Mouse (Mus musculus): ENCODE data around the gene Angpt4.

Gene Angpt4

DNA sequence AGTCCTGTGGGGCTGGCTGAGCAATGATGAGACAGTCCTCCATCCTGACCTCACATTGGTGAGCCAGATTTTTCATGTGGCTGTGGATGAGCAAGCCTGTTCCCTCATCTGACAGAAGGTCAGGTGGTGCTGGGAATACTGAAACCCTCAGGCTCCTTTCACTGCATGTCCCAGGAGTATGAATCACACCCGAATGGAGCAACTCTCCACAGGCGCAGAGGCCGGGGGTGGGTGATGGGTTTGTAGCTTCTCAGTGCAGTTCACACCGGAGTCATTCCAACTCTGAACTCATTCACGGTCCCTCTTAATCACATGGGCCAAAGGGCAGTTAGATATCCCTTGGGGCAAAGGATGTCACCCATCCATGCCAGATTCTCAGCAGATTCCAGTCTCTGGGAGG lies 3.1 kb downstream of the Angpt4 start:
- DNase-seq (ENCODE audit: low read depth, low spot score) = no peak

DNA sequence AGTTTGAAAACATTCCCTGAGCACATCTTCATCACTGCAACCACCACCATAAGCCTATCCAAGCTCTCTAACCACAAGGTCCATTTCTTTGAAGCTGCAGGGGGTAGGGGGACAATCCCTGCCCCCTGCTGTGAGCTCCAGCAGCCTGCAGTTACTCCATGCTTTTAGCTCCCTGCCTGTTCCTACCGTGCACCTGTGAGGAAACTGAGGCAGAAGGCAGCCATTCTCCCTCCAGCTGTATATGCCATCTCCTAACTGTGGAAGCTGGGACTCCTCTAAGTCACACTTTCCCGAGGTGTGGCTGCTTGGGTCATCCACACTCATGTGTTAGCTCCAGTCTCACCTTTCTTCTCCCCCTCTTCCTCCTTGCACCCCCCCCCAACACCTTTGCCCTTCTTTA lies 4.1 kb downstream of the Angpt4 start:
- DNase-seq (ENCODE audit: low read depth, low spot score) = no peak

DNA sequence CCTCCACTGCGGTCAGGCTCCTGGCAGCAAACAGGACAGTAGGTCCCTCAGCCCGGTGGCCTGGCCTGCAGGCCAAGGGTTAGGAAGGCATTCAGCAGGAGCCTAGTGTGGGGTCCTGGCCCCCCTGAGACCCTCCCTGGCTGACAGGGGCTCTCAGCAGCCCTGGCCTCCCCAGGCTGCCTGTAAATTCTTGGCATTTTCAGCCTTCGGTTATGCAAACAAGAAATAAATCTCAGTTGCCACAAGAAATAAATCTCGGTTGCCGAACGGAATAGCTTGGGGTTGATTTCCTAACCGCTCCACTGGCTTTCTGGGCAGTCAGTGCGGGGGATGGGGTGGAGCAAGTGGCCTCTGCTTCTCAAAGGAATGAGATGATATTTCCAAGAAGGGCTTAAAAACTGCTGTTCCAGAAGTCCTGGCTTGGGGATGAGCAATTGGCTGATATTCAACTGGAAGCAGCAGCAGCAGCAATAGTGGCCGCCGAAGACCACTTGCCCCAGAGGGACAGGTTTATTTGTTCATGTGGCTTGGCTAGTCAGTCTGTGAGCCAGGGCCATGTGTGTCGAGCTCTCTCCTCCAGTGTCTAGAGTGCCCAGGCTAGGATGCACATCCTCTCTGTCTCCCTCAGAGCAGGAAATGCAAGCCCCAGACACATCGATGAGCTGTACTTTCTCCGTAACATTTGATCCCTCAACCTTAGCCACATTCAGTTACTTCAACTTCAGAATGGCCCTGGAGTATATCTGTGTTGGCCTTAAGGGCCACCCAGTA lies 5.2 kb downstream of the Angpt4 start:
- no peak for DNase-seq (ENCODE audit: low read depth, low spot score)

DNA sequence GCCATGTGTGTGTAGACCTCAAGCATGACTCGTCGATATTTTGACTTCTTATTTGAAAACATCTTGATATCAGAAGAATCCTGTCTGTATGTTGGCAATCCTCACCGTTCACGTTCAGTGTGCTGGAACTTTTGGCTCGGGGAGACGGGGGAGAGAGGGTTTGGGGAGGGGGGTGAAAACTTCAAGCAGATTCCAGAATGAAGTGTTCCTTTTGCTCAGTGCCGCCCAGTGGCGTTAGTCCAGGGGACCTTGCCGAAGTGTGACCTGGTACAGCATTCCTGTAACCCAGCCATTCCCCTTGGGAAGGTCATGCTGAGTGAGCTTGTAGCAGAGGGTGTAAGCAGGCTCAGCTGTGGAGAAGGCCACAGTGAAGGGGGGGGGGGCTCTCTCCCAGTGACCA lies 8.1 kb downstream of the Angpt4 start:
- no peak for DNase-seq (ENCODE audit: low read depth, low spot score)

DNA sequence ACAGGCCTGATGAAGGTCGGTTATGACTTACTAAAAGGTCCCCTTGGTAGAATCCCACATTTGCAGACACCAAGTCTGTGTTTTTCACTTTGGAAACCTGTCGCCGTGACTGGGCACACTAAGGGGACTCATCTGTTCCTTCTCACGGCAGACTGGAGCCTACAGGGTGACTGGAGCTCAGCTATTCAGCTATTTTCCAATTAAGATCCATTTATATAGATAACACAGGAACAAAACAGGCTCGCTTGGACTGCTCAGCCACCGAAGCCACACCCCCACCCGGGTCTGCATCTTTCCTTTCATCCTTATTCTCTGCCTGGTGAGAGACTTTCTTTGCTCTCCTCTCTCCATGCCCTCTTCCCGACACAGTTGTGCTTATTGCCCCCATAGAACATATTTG lies 10.1 kb downstream of the Angpt4 start:
- no peak for DNase-seq (ENCODE audit: low read depth, low spot score)

DNA sequence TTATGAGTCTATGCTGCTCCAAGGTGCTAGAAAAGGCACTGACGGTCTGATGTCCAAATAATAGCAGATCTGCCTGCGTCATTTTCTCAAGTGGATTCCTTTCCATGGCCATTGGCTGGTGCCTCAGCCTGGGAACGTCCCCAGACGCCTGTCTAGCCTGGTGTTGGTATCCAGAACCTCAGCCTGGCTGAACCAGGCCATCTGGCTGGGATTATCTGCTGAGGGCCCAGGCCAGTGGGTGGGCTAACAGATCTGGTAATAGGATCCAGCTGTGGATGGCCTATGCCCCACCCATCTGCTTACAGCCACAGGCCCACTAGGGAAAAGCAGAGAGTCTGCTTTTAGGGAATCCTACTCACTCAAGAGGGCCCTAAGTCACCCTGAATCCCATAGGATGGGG lies 10.6 kb downstream of the Angpt4 start:
- no peak for DNase-seq (ENCODE audit: low read depth, low spot score)

DNA sequence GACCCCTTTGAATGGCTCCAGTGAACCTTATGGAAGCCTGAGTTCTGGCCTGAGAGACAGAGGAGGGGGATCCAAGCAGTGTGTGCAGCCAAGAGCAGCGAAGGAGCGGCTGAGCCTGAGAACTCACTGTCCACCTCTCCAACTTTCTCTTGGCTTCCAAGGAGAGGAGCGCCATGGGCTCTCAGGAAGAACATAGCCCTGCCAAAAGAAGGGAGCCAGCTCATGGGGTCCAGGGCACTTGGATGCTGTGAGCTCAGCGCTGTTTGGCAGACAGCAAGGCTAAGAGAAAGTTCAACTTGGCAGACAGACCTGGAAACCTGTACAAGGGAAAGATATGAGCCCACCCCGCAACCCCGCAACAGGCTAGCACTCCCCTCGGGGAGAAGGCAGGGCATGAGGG lies 13.3 kb downstream of the Angpt4 start:
- DNase-seq (ENCODE audit: low read depth, low spot score) = no peak

DNA sequence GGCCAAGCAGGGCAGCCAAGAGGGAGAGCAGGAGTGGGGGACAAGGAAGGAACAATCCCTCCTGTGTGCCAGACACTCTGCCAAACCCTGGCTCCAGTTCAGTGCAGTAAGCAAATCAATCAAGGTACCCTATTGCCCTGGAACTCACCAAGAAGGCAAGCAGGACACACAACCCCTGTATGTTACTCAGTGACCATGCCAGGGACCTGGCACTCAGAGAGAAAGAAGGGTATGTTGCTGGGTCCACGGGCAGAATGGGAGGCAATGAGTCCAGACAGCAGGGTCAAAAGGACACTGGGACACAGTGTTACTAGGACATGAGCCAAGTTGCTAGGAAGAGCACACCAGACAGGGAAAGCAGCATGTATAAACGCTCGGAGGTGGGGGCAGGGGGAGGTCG lies 14.7 kb downstream of the Angpt4 start:
- DNase-seq (ENCODE audit: low read depth, low spot score) = no peak

DNA sequence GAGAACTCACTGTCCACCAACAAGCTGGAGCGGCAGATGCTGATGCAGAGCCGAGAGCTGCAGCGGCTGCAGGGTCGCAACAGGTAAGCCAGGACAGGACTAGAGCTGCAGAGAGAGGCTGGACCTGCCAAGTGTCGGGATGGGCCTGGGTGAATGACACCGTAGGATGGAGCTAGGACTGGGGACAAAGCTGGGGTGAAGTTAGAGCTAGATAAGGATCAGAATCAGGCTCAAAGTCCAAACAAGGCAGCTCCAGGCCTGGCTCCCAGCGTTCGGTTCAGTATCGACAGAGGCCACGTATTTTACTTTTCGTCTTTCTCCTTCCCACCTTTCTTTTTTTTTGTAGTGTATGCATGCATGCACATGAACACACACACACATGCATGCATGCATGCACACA lies 16.1 kb downstream of the Angpt4 start:
- no peak for DNase-seq (ENCODE audit: low read depth, low spot score)

DNA sequence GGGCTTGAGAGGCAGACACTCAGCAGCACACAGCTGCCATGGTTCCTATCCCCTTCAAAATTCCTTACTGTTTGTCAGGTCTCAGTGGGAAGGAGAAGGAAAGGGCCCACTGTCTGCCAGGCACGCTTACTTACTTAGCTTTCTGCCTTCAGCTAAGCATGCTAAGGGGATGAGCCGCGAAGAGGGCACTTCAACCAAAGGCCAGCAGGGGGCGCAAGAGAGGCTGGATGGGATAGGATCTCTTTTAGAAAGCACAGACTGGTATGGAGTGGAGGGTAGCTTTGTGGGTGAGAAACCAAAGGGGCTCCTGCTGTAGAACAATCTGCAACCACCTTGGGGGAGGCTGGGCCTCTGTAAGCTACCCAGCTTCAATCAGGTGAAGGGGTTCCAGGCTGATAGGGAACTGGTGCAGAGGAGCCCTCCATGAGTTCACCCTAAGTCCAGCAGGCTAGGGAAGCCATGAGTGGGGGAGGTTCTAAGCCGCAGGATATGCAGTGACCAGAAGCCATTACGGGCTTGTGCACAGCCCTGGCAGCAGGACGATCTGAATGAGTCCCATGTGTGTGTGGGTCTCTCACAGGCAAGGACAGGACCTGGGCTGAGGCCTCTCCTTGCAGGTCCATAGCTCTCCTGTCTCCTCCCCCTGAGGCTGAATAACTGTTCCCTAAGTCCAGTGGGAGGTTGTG lies 19.5 kb downstream of the Angpt4 start:
- DNase-seq (ENCODE audit: low read depth, low spot score) = no peak

DNA sequence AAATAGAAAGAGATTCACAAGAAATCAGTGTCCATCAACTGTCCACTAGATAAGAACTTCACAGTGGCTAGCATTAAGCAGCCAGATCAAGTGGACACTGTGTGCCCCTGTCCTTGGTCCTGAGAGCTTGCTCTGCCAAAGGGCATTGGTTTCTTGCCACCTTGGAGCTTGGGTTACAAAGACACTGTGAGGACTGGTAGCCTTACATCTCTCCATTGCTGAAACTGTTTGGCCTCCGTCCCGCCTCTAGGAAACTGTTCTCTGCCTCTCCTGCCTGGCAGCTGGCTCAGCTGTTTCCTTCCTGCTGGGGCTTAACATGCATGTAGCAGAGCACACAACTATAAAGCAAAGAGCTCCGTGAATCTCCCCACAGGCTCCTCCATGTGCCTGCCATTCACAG lies 26.9 kb downstream of the Angpt4 start:
- no peak for DNase-seq (ENCODE audit: low read depth, low spot score)

DNA sequence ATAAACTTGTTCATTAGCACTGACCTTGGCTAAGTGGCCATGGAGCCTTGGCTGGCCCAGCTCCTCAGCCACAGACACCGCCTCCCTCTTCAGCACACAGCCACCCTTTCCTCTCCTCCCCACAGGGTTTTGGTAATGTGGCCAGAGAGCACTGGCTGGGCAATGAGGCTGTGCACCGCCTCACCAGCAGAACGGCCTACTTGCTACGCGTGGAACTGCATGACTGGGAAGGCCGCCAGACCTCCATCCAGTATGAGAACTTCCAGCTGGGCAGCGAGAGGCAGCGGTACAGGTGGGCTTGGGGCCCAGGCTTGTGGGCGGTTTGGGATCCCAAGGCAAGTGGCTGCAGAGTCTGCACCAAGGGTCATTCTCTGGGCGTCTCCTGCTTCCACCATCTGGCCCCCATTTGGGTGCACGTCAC lies 27.8 kb downstream of the Angpt4 start:
- DNase-seq (ENCODE audit: low read depth, low spot score) = no peak

DNA sequence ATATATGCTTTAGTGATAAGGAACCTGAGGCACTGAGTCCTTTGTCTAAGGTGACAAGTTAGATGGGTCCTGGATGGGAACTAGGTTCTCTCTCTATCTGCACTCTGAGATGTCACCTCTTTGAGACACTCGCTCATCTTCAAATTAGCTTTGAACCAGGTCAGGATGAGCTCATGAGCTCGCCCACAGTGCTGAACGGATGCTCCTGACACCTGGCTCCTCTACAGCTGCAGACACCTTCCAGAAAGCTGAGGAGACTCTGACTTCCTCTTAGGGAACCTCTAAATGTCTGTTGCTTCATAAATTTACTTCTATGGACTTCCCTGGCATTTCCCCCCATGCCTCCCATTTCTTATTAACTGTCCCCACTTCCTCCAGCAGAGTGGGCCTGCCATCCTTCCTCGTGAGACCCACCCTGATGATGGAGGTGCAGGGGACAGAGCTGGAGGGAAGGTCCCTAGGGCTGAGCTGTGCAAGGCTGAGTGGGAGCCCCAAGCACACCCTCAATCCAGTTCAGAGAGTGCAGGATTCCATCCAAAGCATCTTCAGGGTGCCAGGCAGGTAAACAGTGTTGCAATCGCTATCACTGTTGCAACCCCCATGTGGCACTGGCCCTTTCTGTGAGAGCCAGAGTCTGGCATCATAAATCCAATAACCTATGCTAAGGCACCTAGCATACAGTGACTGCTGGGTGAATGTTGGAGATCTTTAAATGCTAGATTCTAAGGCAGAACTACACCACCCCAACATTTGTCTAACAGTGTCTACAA lies 28.8 kb downstream of the Angpt4 start:
- no peak for DNase-seq (ENCODE audit: low read depth, low spot score)

DNA sequence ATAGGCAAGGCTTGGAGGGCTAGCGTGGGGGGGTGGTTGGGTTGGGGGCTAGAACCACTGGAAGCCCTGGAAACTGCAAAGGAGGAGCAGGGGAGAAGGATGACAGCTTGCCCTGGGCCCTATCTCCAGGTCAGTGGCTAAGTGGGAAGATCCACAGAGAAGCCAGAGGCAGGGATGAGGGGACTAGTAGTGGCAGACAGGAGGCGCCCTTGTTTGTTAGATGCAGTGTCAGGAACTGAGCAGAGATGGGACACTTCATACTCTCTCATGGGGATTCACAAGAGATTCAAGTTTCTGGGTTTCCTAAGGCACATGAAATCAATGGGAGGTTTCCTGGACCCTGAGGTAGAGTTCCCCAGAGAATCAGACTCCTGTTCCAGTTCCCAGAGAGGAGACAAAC lies 30.3 kb downstream of the Angpt4 start:
- DNase-seq (ENCODE audit: low read depth, low spot score) = no peak

DNA sequence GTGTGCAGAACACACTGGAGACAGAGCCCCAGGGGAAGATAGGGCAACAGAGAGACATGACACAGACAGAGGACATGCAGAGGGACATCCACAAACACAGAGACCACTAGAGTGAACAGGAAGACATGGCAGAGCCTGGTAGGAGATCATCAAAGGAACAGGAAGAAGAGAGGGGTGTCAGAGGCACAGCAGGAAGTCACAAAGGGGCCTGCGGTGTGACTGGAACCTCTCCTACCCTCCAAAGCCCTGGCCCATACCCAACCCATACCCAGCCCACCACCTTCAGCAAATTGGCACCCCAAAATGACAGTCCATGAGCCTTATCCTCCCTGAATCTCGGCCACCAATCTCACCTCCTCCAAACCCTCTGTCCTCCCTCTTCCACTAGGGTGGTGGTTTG lies 33.1 kb downstream of the Angpt4 start:
- no peak for DNase-seq (ENCODE audit: low read depth, low spot score)

DNA sequence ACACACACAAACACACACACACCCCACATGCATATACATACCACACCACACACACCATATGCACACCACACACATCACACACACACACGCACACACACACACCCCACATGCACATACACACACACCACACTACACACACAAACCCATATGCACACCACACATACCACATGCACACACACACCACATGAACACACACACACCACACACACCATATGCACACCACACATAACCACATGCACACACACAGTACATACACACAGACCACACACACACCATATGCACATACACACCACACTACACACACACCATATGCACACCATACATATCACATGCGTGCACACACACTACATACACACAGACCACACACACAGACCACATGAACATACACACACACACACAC lies 36.6 kb downstream of the Angpt4 start:
- DNase-seq (ENCODE audit: low read depth, low spot score) = no peak

DNA sequence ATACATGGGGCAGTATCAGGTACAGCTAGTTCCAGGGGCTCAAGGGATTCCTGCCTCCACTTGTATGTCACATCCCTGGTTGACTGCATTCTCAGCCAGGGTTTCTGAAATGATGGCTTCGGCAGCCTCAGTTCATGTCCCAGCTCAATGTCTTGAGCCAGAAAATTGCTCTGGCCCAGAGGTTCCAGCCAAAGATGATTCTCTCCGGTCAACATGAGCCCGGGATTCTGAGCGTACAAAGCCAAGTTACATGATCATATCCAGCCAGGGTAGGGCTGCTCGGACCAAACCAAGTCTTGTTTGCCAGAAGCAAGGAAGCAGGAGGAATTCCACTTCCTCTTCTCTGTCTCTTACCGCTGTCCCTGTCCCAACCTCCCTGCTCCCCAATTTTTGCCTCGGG lies 37.3 kb downstream of the Angpt4 start:
- DNase-seq (ENCODE audit: low read depth, low spot score) = no peak

DNA sequence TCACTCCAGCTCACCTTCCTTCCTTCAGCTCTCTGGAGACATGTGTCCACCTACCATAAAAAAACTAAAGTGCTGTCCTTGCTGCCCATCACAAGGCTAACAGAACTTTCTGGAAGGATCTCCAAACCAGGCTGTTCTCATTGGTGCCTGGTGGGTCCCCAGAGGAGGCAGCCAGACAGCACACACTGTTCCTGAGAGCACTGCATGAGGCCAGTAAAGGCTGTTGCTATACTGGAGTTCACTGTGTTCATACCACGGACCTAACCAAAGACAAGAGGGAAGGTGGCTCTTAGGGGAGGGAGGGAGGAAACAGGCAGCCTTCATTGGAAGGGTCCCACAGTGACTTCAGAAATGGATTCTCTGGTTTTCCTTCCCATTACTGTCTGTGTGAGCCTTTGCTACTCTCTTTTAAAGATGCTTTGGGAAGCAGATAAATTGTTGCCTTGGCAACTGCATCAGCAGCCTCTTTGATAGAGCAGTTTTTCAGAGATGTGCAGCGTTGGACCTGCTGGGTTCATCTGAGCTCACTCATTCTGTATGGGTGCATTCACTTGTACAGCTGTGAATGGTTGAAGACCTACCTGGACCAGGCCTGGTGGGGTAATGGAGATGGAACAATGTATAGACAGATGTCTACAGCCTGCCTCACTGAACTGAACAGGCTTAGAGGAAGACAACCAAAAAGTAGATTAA lies 38.2 kb downstream of the Angpt4 start:
- peak; percentile 46 for DNase-seq (ENCODE audit: low read depth, low spot score)

DNA sequence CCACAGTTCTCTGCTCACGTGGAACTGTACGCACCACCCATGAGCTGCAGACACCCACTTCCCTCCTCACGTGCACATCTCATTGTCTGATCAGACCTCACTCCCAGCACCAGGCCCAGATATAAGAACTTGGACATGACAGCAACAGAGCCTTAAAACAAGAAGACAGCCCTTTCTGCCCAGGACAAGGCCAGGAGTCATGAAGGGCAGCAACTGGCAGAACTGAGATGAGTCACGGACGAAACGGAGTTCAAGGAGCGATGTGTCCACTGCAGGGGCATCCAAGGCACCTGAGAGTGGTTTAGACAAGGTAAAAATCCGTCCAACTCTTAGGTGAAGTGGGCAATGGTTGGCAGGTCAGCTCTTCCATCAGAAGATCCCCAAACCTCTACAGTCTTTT lies 42.7 kb downstream of the Angpt4 start:
- no peak for DNase-seq (ENCODE audit: low read depth, low spot score)

DNA sequence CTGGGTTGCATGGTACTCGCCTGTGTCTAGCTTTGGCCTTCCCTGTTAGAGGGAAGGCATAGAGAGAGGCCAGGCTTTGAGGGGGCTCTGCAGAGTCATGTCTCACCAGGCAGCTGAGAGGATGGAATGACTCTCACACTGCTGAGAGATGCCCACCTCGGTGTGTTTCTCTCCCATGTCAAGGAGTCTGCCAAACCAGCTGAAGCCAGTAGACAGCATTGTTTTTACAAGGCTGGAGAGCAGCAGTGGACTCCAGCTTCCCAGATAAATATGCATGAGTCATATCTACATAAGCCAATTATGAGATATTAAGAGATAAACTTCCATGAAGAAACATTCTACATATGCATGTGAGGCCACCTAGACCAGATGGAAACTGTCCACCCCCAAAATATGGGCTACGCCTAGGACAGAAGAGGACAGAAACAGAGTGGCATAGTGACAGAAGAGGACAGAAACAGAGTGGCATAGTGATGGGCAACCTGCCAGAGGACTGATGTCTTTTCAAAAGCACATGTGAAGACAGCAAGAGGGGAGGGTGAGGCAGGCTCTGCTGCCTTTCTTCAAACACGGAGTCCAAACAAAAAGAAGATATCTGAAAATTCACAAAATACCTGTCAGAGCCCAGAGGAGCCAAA lies 45.6 kb downstream of the Angpt4 start:
- DNase-seq (ENCODE audit: low read depth, low spot score) = no peak

DNA sequence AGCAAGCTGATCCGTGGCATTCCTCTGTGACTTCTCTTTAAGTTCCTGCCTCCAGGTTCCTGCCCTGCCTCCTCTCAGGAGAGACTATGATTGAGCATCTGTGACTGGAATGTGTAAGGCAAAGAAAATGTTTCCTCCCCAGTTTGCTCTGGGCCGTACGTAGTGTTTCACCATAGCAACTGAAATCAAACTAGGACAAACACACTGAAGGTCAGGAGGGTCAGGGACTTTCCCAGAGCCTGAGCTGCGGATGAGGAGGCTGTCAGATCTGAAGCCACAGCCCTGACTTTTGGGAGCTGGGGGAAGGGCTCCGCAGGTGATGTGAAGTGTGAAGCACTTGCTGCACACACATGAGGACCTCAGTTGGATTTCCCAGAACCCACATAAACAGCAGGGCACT lies 48.3 kb downstream of the Angpt4 start:
- DNase-seq (ENCODE audit: low read depth, low spot score) = no peak

Data from brain, embryonic 18.5 days (tissue).